Mouse (Mus musculus): ENCODE measurements at regions not wholly inside any gene's neighbourhood (a gene's known extent, or its start where the extent isn't known, plus 50 kb on each side); places are given as distances from the start of the nearest gene placed in this dataset.

DNA sequence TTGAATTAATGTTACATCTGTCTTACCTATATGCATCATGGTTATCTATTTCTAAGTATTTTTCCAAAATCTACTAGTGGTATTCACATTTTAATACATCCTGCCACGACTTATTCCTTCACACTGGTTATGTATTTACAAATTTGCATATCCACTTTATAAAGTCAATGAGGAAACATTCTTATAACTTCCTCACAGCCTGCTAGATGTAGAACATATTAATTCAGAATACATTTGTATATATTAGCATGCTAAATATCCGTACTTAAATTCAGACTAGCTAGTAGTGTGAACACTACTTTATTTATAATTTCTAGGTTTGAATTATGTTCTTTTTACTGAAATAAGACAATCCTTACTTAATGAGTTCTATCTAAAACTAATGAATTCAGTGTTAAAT, 549.8 kb upstream of the Smc2 start:
- TF ChIP-seq CTCF (IDR thresholded peaks at IDR 0.05) (no peak), POLR2A (IDR thresholded peaks at IDR 0.05; ENCODE audit: insufficient read depth, low read depth, low read length) (no peak)

Data from heart, adult 2 months (tissue).